Mouse (Mus musculus) CH12.LX (cell line): Measurements from ENCODE around the gene Gm13272.
"Not testable (repeated sequence)": the region's sequence is repeated elsewhere in the genome, so short reads cannot be mapped to it uniquely, and the experiment has no call there.

Source experiments
- CTCF ChIP-seq, 2 experiments: IDR thresholded peaks in 1 of 2; conservative IDR thresholded peaks in 1 of 2; 2 replicates each; pipeline ENCODE4 v1.5.1; 2011 to 2012; ENCODE audit warnings: low read depth in 2 of 2, low read length in 2 of 2, improper control_type of control experiment in 1 of 2, inconsistent platforms in 1 of 2, mild to moderate bottlenecking in 1 of 2, moderate library complexity in 1 of 2
- E2F4 ChIP-seq: IDR thresholded peaks from 2 replicates; pipeline ENCODE4 v1.6.1; 2011; ENCODE audit warnings: low read depth, low read length, improper control_type of control experiment; ENCODE audit not compliant: insufficient replicate concordance
- ELF1 ChIP-seq: IDR thresholded peaks from 2 replicates; pipeline ENCODE4 v1.6.1; 2014; ENCODE audit warnings: low read depth, mild to moderate bottlenecking, inconsistent platforms, low read length, improper control_type of control experiment
- EP300 ChIP-seq: IDR thresholded peaks from 2 replicates; pipeline ENCODE4 v1.6.1; 2011; ENCODE audit warnings: low read length, improper control_type of control experiment
- HCFC1 ChIP-seq: IDR thresholded peaks from 2 replicates; pipeline ENCODE4 v1.6.1; 2012; ENCODE audit warnings: low read depth, mild to moderate bottlenecking, inconsistent platforms, low read length, improper control_type of control experiment
- MAFK ChIP-seq: IDR thresholded peaks from 2 replicates; pipeline ENCODE4 v1.6.1; 2011; ENCODE audit warnings: low read length, improper control_type of control experiment; ENCODE audit not compliant: insufficient replicate concordance
- MAZ ChIP-seq: IDR thresholded peaks from 2 replicates; pipeline ENCODE4 v1.6.1; 2012; ENCODE audit warnings: low read depth, mild to moderate bottlenecking, inconsistent platforms, low read length, improper control_type of control experiment, moderate library complexity
- NELFE ChIP-seq: IDR thresholded peaks from 2 replicates; pipeline ENCODE4 v1.6.1; 2011; ENCODE audit warnings: low read depth, low read length, improper control_type of control experiment
- POLR2A ChIP-seq: IDR thresholded peaks from 2 replicates; pipeline ENCODE4 v1.6.1; 2011; ENCODE audit warnings: low read depth, mild to moderate bottlenecking, improper control_type of control experiment, low read length
- TCF12 ChIP-seq: IDR thresholded peaks from 2 replicates; pipeline ENCODE4 v1.6.1; 2014; ENCODE audit warnings: low read depth, mild to moderate bottlenecking, inconsistent platforms, low read length, improper control_type of control experiment
- USF2 ChIP-seq: conservative IDR thresholded peaks from 2 replicates; pipeline ENCODE4 v1.6.1; 2011; ENCODE audit warnings: low read depth, low read length, improper control_type of control experiment
- ZC3H11A ChIP-seq: IDR thresholded peaks from 2 replicates; pipeline ENCODE4 v1.6.1; 2012; ENCODE audit warnings: low read depth, mild to moderate bottlenecking, inconsistent platforms, low read length, improper control_type of control experiment

- not testable (repeated sequence) for TF ChIP-seq CTCF (conservative IDR thresholded peaks at IDR 0.05 in 1 of 2, IDR thresholded peaks at IDR 0.05 in 1 of 2; ENCODE audit: low read depth in 2 of 2, low read length in 2 of 2); USF2; EP300; NELFE; ZC3H11A; TCF12; MAZ; MAFK; ELF1; POLR2A; E2F4; HCFC1
Measured at GRCm38 (mm10) chr4:88805231-88805630, 25.6 kb downstream of the Gm13272 start, which contains the start of gene Gm13288.
